Mouse (Mus musculus) heart, embryonic 11.5 days (tissue): ENCODE measurements around the gene Pax9. TPM values are rescaled to one million over a fixed set of nuclear protein-coding genes. Genes with fewer than 3 reads are reported as not detected.

Experiments
- ATAC-seq: fragments of 200-750 bp; cut with Nextera tagmentation; replicated peaks from 2 replicates; pipeline ENCODE4 v1.8.0; 2017; ENCODE audit warnings: moderate library complexity; ENCODE audit not compliant: insufficient number of reproducible peaks, low FRiP score, low TSS enrichment
- H3K27ac ChIP-seq: fragments of 300-500 bp; sonication (generic); 2 replicates; pipeline ENCODE4 v1.5.1; 2014; ENCODE audit warnings: mild to moderate bottlenecking, low read depth, low read length
- H3K27me3 ChIP-seq: fragments of 300-500 bp; sonication (generic); 2 replicates; pipeline ENCODE4 v1.6.1; 2014; ENCODE audit warnings: mild to moderate bottlenecking, low read length, mixed read lengths; ENCODE audit not compliant: control insufficient read depth, insufficient read depth
- H3K36me3 ChIP-seq: fragments of 300-500 bp; sonication (generic); 2 replicates; pipeline ENCODE4 v1.6.1; 2014; ENCODE audit warnings: mild to moderate bottlenecking, low read length, moderate library complexity, mixed read lengths; ENCODE audit not compliant: control insufficient read depth, insufficient read depth
- H3K4me1 ChIP-seq: fragments of 300-500 bp; sonication (generic); 2 replicates; pipeline ENCODE4 v1.6.1; 2014; ENCODE audit warnings: low read length; ENCODE audit not compliant: control insufficient read depth, insufficient read depth
- H3K4me2 ChIP-seq: fragments of 300-500 bp; sonication (generic); 2 replicates; pipeline ENCODE4 v1.6.1; 2014; ENCODE audit warnings: mild to moderate bottlenecking, moderate library complexity
- H3K4me3 ChIP-seq: fragments of 300-500 bp; sonication (generic); 2 replicates; pipeline ENCODE4 v1.5.1; 2014; ENCODE audit warnings: low read depth, low read length
- H3K9ac ChIP-seq: fragments of 300-500 bp; sonication (generic); 2 replicates; pipeline ENCODE4 v1.6.1; 2014; ENCODE audit warnings: mild to moderate bottlenecking, low read depth, low read length, moderate library complexity
- H3K9me3 ChIP-seq: fragments of 300-500 bp; sonication (generic); replicated peaks from 2 replicates; pipeline ENCODE4 v1.6.1; 2016; ENCODE audit warnings: low read length; ENCODE audit not compliant: control insufficient read depth
- WGBS: fragments of 180-500 bp; shearing (Covaris S2); extraction: QIAGEN DNeasy Blood & Tissue Kit; methylation state at CpG from one replicate; pipeline ENCODE4 v1.1.7; 2014; ENCODE audit not compliant: insufficient replicate concordance; 5-methylcytosine and 5-hydroxymethylcytosine counted together
- polyA plus RNA-seq: library from polyadenylated mRNA; unstranded; fragments of >200 nt; fragmentation: Nextera tagmentation; extraction: Ambion mirVana; gene quantifications from 2 replicates; pipeline ENCODE4 v1.2.1, GENCODE M21; 2014

Pax9 gene
- 0.08 and 0.50 TPM in 2 replicates for polyA plus RNA-seq

DNA sequence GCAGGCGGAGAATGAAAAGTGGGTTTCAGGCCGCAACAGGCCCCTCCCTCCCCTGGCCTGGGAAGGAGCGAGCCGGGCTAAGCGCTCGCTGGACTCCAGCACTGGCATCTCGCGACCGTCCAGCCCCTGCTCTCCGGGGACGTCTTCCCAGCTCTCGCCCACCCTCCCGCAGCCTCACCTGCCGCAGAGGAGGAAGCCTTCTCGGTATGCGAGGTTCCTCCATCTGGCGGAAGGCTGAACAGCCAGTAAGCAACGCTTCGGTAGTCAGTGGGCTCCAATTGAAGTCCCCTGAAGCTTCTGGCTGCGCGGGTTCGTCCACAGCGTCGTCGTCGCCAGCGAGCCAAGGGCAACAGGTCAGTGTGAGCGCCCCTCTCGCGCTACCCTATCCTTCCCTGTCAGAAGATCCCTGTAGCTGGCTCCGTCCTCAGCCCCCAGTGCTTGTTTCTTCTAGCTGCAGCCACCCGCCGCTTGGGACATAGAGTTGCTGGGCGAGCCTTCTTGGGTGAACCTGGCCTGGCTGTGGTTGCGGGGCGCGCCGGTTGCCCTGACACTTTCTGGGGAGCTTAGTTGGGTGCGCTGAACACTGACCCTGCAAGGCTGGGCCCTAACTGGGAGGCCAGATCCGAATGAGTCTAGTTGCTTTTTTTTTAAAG lies at the start of gene Pax9:
Gene Pax9, plus strand, starts transcription at position 341 of the 653 bp plus-strand sequence.
- peak within 1 kb of the TSS; percentile 59 for H3K4me2 ChIP-seq
- peaks cover 17% of the 10 kb centered on the region for H3K4me1 ChIP-seq
- no peak within 1 kb of the TSS for H3K27ac ChIP-seq
- ATAC-seq, result no peak
- no peaks in the 10 kb centered on the region for H3K36me3 ChIP-seq
- no peak within 1 kb of the TSS for H3K9ac ChIP-seq
- H3K27me3 ChIP-seq, result peaks cover 96% of the 10 kb centered on the region
- H3K4me3 ChIP-seq, result peak within 1 kb of the TSS; percentile 31
- WGBS, result under 1% methylated on average over 39 of the region's 40 CpGs
- H3K9me3 ChIP-seq, result no peaks in the 10 kb centered on the region

DNA sequence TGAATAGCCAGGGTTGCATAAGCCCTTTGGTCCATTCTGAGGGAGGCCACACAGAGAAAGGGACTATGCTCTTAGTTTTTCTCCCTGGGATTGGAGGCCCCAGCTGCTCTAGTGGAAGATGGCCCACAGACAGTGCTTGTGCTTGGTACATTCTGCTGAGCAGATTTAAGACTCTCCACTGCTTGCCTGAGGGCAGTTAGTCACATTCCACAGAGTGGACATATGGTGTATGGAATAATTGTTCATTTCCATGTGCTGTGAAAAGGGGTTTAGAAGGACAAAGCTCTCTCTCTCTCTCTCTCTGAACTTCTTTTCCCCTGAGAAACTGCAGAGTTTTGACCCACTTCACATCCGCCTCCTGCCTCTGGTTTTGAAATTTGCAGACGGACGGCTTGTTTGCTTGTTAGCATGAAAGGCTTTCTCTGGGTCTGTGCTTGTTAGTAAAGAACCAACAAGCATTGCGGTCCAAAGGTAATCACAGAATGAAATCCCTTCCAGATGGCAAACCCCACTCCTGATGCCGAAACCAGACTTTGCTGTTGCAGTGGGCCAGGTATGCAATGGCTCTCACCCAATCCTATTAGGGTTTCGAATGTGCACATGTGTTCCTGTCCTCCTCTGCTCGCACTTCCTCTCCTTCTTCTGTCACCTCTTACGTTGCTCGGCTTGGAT lies 22.0 kb upstream of the Pax9 start:
- 72% methylated on average over 9 of the region's 9 CpGs for WGBS
- Histone ChIP-seq H3K9ac (no peak overlapping the region), H3K4me3 (no peak overlapping the region), H3K27me3 (no peaks in the 10 kb centered on the region), H3K27ac (no peak overlapping the region), H3K9me3 (no peaks in the 10 kb centered on the region), H3K4me2 (no peak overlapping the region), H3K36me3 (no peaks in the 10 kb centered on the region), H3K4me1 (no peaks in the 10 kb centered on the region)
- no peak for ATAC-seq

DNA sequence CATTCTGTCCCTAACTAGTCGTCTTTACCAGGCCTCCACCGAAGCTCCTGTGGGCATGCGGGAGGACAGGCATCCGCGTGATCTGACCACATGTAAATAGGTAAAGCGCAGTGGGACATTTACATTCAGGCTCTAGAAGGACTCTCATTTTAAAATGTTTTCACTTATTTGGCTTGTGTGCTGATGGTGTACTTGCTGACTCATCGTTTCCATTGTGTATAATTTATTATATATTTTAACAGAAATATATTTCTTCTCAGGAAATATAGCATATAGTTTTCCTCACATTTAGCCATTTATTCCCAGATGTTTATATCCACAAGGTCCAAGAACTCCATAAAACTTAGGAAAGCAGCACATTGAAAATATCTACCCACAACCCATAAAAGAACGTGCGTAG lies 20.8 kb upstream of the Pax9 start:
- Histone ChIP-seq H3K9me3 (no peaks in the 10 kb centered on the region), H3K36me3 (no peaks in the 10 kb centered on the region), H3K4me2 (no peak overlapping the region), H3K27ac (no peak overlapping the region), H3K27me3 (no peaks in the 10 kb centered on the region), H3K9ac (no peak overlapping the region), H3K4me1 (no peaks in the 10 kb centered on the region), H3K4me3 (no peak overlapping the region)
- no peak for ATAC-seq
- WGBS, result 87% methylated on average over 9 of the region's 9 CpGs

DNA sequence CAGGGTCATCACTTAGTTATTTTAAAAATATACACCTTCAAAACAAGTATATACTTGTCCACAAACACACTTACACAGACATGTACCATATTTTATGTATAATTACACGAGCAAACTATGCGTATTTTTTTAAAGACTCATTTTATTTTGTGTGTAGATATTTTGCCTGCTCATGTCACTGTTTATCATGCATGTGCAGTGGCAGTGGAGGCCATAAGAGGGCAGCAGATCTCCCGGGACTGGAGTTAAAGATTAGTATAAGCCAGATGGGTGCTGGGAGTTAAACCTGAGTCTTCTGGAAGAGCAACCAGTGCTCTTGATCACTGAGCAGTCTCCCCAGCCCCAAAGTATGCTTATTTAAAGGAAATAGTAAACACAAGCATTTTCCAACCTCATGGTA lies 16.8 kb upstream of the Pax9 start:
- Histone ChIP-seq H3K27me3 (peaks cover 10% of the 10 kb centered on the region), H3K4me2 (no peak overlapping the region), H3K9ac (no peak overlapping the region), H3K4me1 (no peaks in the 10 kb centered on the region), H3K9me3 (no peaks in the 10 kb centered on the region), H3K4me3 (no peak overlapping the region), H3K27ac (no peak overlapping the region), H3K36me3 (no peaks in the 10 kb centered on the region)
- no peak for ATAC-seq
- 31% methylated on average over 3 of the region's 3 CpGs for WGBS

DNA sequence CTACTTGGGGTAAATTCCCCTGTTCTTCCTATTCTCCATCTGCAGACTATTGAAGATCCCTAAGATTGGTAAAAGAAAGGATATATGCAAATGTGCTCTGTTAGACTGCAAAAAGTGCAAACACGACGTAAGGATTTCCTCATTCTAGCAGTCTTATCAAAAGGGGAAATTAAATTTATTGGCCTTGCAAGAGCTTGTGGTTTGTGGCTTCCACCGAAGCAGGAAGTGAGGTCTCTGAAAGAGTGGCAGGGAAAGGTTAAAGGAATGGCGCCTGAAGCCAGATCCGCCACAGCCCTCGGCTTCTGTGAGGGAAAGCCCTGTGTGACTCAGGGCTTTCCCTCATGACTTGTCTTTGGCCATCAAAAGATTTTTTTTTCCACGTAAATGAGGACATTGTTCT lies 13.9 kb upstream of the Pax9 start:
- Histone ChIP-seq H3K27ac (no peak overlapping the region), H3K9me3 (no peaks in the 10 kb centered on the region), H3K27me3 (peaks cover 34% of the 10 kb centered on the region), H3K4me1 (no peaks in the 10 kb centered on the region), H3K4me2 (no peak overlapping the region), H3K36me3 (no peaks in the 10 kb centered on the region), H3K9ac (no peak overlapping the region), H3K4me3 (no peak overlapping the region)
- no peak for ATAC-seq
- WGBS, result 54% methylated on average over 7 of the region's 7 CpGs

DNA sequence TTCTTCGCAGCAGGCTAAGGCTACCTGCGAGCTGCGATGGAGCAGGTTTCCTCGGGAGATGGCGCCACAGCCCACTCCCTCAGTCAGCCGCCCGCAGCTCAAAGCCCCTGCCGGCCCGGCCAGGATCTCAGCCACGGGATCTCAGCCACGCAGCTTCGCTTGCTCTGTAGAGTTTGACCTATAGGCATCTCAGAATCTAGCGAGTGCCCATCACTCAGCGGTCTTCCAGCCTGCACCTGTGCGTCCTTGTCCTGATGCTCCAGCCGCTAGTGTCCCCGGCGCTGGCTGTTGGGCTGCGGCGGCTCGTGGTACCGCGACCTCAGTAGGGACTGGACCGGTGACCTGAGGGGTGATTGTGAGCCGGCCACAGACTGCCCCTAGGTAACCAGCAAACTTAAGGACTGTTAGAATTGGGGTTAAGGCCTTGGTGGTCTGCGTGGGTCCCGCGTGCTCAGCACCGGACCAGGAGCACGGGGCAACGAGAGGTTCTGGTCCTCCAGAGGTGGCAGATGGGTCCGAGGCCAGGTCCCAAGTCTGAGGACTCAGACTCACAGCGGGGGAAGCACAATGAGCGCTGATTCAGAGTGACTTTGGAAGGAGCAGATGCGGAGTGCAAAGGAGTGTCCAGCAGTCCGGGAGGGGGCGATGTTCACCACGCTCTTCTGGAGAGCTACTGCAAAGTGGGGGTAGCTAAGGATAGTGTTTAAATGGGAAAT lies 10.3 kb upstream of the Pax9 start:
- no peak overlapping the region; the same call in 1 of the 2 replicates for H3K9ac ChIP-seq
- H3K4me3 ChIP-seq, result peak overlapping the region; percentile 36
- peaks cover 51% of the 10 kb centered on the region for H3K27me3 ChIP-seq
- H3K4me1 ChIP-seq, result no peaks in the 10 kb centered on the region
- H3K27ac ChIP-seq, result no peak overlapping the region
- peak; percentile 52 for ATAC-seq
- 1% methylated on average over 38 of the region's 38 CpGs for WGBS
- H3K36me3 ChIP-seq, result no peaks in the 10 kb centered on the region
- no peaks in the 10 kb centered on the region for H3K9me3 ChIP-seq
- H3K4me2 ChIP-seq, result peak overlapping the region; percentile 85

DNA sequence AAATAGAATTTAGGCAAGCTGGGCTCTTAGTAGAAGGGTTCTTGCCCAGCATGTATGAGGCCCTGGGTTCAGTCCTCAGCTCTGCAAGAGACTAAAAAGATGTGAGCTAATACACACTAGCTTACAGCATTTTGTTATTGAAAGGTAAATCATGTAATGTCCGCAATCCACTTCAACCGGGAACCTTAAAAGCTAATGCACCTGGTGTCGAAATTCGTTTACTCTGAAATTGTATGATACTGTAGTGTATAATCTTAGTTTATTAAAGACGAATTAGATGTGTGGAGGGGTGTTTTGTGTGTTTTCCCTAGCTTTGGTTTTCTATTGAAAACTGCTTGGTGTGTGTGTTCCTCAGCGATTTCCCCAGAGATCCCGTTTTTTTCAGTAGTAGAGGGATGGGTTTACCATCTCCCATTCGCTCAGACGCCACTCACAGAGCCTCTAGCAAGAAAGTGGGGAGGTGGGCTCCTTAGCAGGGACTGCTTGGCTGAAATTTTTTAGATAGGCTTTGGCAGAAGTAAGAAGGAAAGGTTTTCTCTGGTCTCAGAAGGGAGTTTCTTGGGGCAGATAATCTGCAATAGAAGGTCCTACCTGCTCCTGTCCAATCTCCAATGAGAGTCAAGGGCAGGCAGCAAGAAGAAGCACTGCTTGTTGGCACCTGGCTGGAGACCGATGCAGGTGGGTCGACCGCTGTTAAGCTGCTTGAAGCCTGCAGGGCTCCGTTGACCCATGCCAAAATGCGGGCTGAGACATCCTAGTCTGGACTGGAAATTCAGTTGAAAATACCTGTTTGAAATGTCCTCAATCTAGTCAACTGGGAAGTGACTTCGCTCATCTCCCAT lies 3.7 kb upstream of the Pax9 start:
- no peak overlapping the region for H3K27ac ChIP-seq
- no peak overlapping the region for H3K4me2 ChIP-seq
- peaks cover 80% of the 10 kb centered on the region for H3K27me3 ChIP-seq
- H3K36me3 ChIP-seq, result no peaks in the 10 kb centered on the region
- 0 out of 2 replicates have a peak, but pooled peaks cover 10% of the 10 kb centered on the region for H3K4me1 ChIP-seq
- ATAC-seq, result no peak
- H3K4me3 ChIP-seq, result no peak overlapping the region
- no peaks in the 10 kb centered on the region for H3K9me3 ChIP-seq
- H3K9ac ChIP-seq, result no peak overlapping the region
- 5% methylated on average over 15 of the region's 15 CpGs for whole genome bisulfite sequencing

DNA sequence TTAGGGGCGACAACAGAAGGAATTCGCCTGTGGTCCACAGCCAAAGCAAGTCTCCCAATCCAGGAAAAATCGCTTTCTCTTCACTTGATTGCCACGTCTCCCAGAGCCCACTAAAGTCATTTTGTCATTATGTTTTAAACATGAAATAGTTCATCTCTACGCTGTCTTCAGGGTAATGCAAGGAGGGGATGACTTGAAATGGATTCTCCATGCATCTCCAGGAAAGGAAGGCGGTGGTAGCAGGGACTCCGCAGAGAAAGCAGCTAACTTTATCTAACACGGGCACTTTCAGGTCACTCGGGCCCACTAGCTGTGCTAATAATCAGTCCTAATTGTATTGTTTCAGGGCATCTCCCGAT lies 3.1 kb upstream of the Pax9 start:
- H3K9ac ChIP-seq, result no peak overlapping the region
- no peak overlapping the region for H3K4me3 ChIP-seq
- 0 out of 2 replicates have a peak, but pooled peaks cover 10% of the 10 kb centered on the region for H3K4me1 ChIP-seq
- no peak overlapping the region for H3K4me2 ChIP-seq
- peaks cover 80% of the 10 kb centered on the region for H3K27me3 ChIP-seq
- H3K36me3 ChIP-seq, result no peaks in the 10 kb centered on the region
- 2% methylated on average over 10 of the region's 10 CpGs for WGBS
- H3K27ac ChIP-seq, result no peak overlapping the region
- no peaks in the 10 kb centered on the region for H3K9me3 ChIP-seq
- no peak for ATAC-seq
